Mouse (Mus musculus): ENCODE data around the gene Oas1e. TPM values are rescaled to one million over a fixed set of nuclear protein-coding genes. Genes with fewer than 3 reads are reported as not detected.
"Not testable (repeated sequence)": the region's sequence is repeated elsewhere in the genome, so short reads cannot be mapped to it uniquely, and the experiment has no call there.

The Oas1e gene
- total and polyA plus RNA-seq, 3 experiments = not detected

DNA sequence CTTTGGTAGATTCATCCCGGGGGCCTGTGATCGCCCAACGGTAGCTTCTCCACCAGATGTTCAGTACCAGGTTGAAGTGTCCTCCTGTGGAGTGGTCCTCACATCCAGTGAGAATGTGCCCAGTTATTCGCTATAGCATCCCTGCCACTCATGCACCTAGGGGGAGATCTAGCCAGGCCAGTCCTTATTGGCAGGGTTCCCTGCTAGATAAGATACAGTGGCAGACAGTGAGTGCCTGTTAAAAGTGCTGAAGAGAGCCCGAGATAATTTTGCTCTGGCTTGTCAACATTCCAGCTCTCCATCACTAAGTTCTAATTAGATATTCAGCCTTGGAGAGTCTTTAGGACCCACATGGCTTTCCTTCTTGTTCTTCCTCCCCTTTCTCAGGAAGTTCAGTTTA is 2.8 kb upstream of the Oas1e start:
- not testable (repeated sequence) for DNase-seq (ENCODE audit: low read depth, low spot score); H3K27me3 ChIP-seq (ENCODE audit: control insufficient read depth in 1 of 2, insufficient read depth in 2 of 2, low read length in 2 of 2); H3K79me2 ChIP-seq (ENCODE audit: control insufficient read depth, insufficient read depth, low read length, poor library complexity); H3K27ac ChIP-seq (ENCODE audit: control insufficient read depth, low read depth, low read length); H3K36me3 ChIP-seq (ENCODE audit: control insufficient read depth in 1 of 2, insufficient read depth in 2 of 2, low read length in 2 of 2); H3K4me1 ChIP-seq (ENCODE audit: control insufficient read depth in 1 of 2, insufficient read depth in 2 of 2, low read length in 2 of 2); H3K9ac ChIP-seq (ENCODE audit: control insufficient read depth, low read depth, low read length, poor library complexity, severe bottlenecking); H3K4me3 ChIP-seq (ENCODE audit: control insufficient read depth in 1 of 2, insufficient read depth in 1 of 2, low read depth in 2 of 2, low read length in 2 of 2); H3K9me3 ChIP-seq (replicated peaks; ENCODE audit: insufficient read depth, low read length)
- TF ChIP-seq EP300 (IDR thresholded peaks at IDR 0.05; ENCODE audit: low read depth in 1 of 2, low read length in 2 of 2) = 0 out of 4 replicates have a peak, but pooled peaks of 1 of the 2 experiments have one; percentile 13

DNA sequence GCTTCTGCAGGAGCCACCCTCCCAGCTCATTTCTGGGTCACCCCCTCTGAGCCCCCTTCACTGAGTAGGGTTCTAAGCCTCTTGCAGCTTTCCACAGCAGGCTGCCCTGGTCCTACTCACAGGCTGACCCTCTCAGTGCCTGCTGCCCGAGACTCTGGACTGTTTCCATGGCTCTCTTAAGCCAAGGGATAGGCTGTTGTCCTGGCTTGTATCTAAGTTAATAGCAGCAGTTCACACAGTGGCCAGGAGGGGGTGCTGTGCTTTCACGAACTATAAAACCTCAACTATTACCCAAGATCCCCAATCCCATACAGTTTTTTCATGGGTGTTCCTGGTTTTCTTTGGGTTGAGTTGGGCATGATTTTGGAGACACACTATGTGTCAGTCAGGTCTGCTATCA is 2.3 kb downstream of the Oas1e start:
- no peaks in the 10 kb centered on the region for H3K4me1 ChIP-seq (ENCODE audit: control insufficient read depth in 1 of 2, insufficient read depth in 2 of 2, low read length in 2 of 2)
- no peaks in the 10 kb centered on the region for H3K9me3 ChIP-seq (replicated peaks; ENCODE audit: insufficient read depth, low read length)
- H3K9ac ChIP-seq (ENCODE audit: control insufficient read depth, low read depth, low read length, poor library complexity, severe bottlenecking) = no peak overlapping the region
- H3K4me3 ChIP-seq (ENCODE audit: control insufficient read depth in 1 of 2, insufficient read depth in 1 of 2, low read depth in 2 of 2, low read length in 2 of 2) = no peak overlapping the region
- peak; percentile 48 for TF ChIP-seq ZC3H11A (IDR thresholded peaks at IDR 0.05; ENCODE audit: low read depth, low read length)
- peak; percentile 56 for TF ChIP-seq SMC3 (IDR thresholded peaks at IDR 0.05; ENCODE audit: low read depth, low read length)
- peak; percentile 80 for TF ChIP-seq RAD21 (IDR thresholded peaks at IDR 0.05; ENCODE audit: low read depth, low read length)
- TF ChIP-seq CTCF (IDR thresholded peaks at IDR 0.05 in 2 of 3, conservative IDR thresholded peaks at IDR 0.05 in 1 of 3; ENCODE audit: control insufficient read depth in 1 of 3, insufficient read depth in 1 of 3, low read depth in 2 of 3, low read length in 3 of 3, poor library complexity in 1 of 3, severe bottlenecking in 1 of 3) = peak; percentile 74 to 87 (median 83)
- TF ChIP-seq ZKSCAN1 (IDR thresholded peaks at IDR 0.05; ENCODE audit: low read depth, low read length) = no peak
- no peaks in the 10 kb centered on the region; a peak in 2 of 4 replicates for H3K27me3 ChIP-seq (ENCODE audit: control insufficient read depth in 1 of 2, insufficient read depth in 2 of 2, low read length in 2 of 2)
- peak; percentile 61 for DNase-seq (ENCODE audit: low read depth, low spot score)
- no peak overlapping the region for H3K27ac ChIP-seq (ENCODE audit: control insufficient read depth, low read depth, low read length)
- H3K36me3 ChIP-seq (ENCODE audit: control insufficient read depth in 1 of 2, insufficient read depth in 2 of 2, low read length in 2 of 2) = no peaks in the 10 kb centered on the region
- no peaks in the 10 kb centered on the region for H3K79me2 ChIP-seq (ENCODE audit: control insufficient read depth, insufficient read depth, low read length, poor library complexity)

DNA sequence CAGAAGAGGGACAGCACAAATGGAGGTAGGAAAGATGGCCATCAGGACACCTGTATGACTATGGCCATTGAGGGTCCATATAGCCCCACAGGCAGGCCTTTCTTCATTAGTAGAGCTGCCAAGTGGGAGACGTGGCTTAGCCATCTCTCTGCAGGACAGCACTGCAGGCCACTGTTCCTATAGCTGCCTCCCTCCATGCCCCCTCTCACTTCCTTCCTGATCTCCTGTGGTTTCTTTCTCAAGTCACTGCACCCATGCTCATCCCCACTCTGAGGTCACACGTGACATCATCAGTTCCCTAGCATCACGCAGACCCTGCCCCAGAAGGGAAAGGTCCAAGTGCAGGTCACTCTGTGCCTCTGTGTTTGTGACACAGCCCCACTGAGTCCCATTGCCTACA is 8.3 kb downstream of the Oas1e start:
- DNase-seq (ENCODE audit: low read depth, low spot score) = no peak
- Histone ChIP-seq H3K4me3 (ENCODE audit: control insufficient read depth in 1 of 2, insufficient read depth in 1 of 2, low read depth in 2 of 2, low read length in 2 of 2) (no peak overlapping the region), H3K27ac (ENCODE audit: control insufficient read depth, low read depth, low read length) (no peak overlapping the region), H3K9ac (ENCODE audit: control insufficient read depth, low read depth, low read length, poor library complexity, severe bottlenecking) (no peak overlapping the region), H3K27me3 (ENCODE audit: control insufficient read depth in 1 of 2, insufficient read depth in 2 of 2, low read length in 2 of 2) (no peaks in the 10 kb centered on the region; a peak in 2 of 4 replicates), H3K4me1 (ENCODE audit: control insufficient read depth in 1 of 2, insufficient read depth in 2 of 2, low read length in 2 of 2) (no peaks in the 10 kb centered on the region), H3K79me2 (ENCODE audit: control insufficient read depth, insufficient read depth, low read length, poor library complexity) (no peaks in the 10 kb centered on the region), H3K36me3 (ENCODE audit: control insufficient read depth in 1 of 2, insufficient read depth in 2 of 2, low read length in 2 of 2) (no peaks in the 10 kb centered on the region), H3K9me3 (replicated peaks; ENCODE audit: insufficient read depth, low read length) (no peaks in the 10 kb centered on the region)
- TF ChIP-seq EP300 (IDR thresholded peaks at IDR 0.05; ENCODE audit: low read depth in 1 of 2, low read length in 2 of 2) (no peak), NRF1 (IDR thresholded peaks at IDR 0.05; ENCODE audit: insufficient read depth, low read depth, low read length, poor library complexity, severe bottlenecking) (no peak)

DNA sequence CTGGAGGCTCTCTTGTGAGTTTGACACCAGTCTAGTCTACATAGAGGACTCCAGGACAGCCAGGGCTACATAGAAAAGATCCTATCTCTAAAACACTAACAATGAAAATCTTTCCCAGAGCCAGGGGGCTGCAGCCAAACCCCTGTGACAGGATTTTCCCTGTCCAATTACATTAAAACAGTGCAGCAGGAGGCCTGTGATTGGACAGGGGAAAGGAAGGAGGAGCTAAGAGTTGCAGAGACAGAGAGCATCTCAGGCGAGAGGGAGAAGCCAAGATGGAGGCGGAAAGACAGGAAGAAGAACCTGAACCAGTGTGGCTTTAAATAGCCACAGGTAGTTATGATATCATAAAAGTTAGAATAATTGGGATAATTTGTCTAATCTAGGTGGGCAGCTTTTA is 12.9 kb downstream of the Oas1e start:
- Histone ChIP-seq H3K9me3 (replicated peaks; ENCODE audit: insufficient read depth, low read length) (no peaks in the 10 kb centered on the region), H3K27me3 (ENCODE audit: control insufficient read depth in 1 of 2, insufficient read depth in 2 of 2, low read length in 2 of 2) (no peaks in the 10 kb centered on the region), H3K9ac (ENCODE audit: control insufficient read depth, low read depth, low read length, poor library complexity, severe bottlenecking) (no peak overlapping the region), H3K4me3 (ENCODE audit: control insufficient read depth in 1 of 2, insufficient read depth in 1 of 2, low read depth in 2 of 2, low read length in 2 of 2) (no peak overlapping the region), H3K27ac (ENCODE audit: control insufficient read depth, low read depth, low read length) (no peak overlapping the region), H3K4me1 (ENCODE audit: control insufficient read depth in 1 of 2, insufficient read depth in 2 of 2, low read length in 2 of 2) (peaks cover 4 to 22% of the 10 kb centered on the region in 2 experiments), H3K36me3 (ENCODE audit: control insufficient read depth in 1 of 2, insufficient read depth in 2 of 2, low read length in 2 of 2) (peaks cover 0 to 3% of the 10 kb centered on the region in 2 experiments; a peak in 2 of 4 replicates), H3K79me2 (ENCODE audit: control insufficient read depth, insufficient read depth, low read length, poor library complexity) (no peaks in the 10 kb centered on the region)
- TF ChIP-seq EP300 (IDR thresholded peaks at IDR 0.05; ENCODE audit: low read depth in 1 of 2, low read length in 2 of 2) (no peak), BHLHE40 (IDR thresholded peaks at IDR 0.05; ENCODE audit: borderline replicate concordance, low read depth, low read length) (no peak), CHD1 (IDR thresholded peaks at IDR 0.05; ENCODE audit: low read depth, low read length) (no peak), USF2 (IDR thresholded peaks at IDR 0.05; ENCODE audit: borderline replicate concordance in 1 of 2, insufficient read depth in 1 of 2, low read depth in 1 of 2, low read length in 2 of 2) (no peak), MEF2A (IDR thresholded peaks at IDR 0.05; ENCODE audit: extremely low read depth, insufficient replicate concordance, low read depth, low read length, poor library complexity, severe bottlenecking) (no peak), NRF1 (IDR thresholded peaks at IDR 0.05; ENCODE audit: insufficient read depth, low read depth, low read length, poor library complexity, severe bottlenecking) (no peak), CHD2 (IDR thresholded peaks at IDR 0.05; ENCODE audit: low read length) (no peak), ZNF384 (IDR thresholded peaks at IDR 0.05; ENCODE audit: low read depth, low read length) (no peak), MYB (IDR thresholded peaks at IDR 0.05; ENCODE audit: low read depth, low read length) (no peak), CTCF (IDR thresholded peaks at IDR 0.05 in 2 of 3, conservative IDR thresholded peaks at IDR 0.05 in 1 of 3; ENCODE audit: control insufficient read depth in 1 of 3, insufficient read depth in 1 of 3, low read depth in 2 of 3, low read length in 3 of 3, poor library complexity in 1 of 3, severe bottlenecking in 1 of 3) (no peak), ZKSCAN1 (IDR thresholded peaks at IDR 0.05; ENCODE audit: low read depth, low read length) (no peak), POLR2A (IDR thresholded peaks at IDR 0.05; ENCODE audit: control insufficient read depth in 1 of 2, insufficient read depth in 1 of 2, low read depth in 1 of 2, low read length in 2 of 2, poor library complexity in 1 of 2) (no peak), JUND (IDR thresholded peaks at IDR 0.05; ENCODE audit: low read depth, low read length) (no peak), SIN3A (IDR thresholded peaks at IDR 0.05; ENCODE audit: low read length) (no peak)
- no peak for DNase-seq (ENCODE audit: low read depth, low spot score)
